Mouse (Mus musculus): ENCODE measurements around the gene Gm45837. TPM values are rescaled to one million over a fixed set of nuclear protein-coding genes. Genes with fewer than 3 reads are reported as not detected.
A peak's percentile ranks its signal among the peaks of the same experiment; 100 is the strongest.

The Gm45837 gene
- polyA plus RNA-seq, 1 experiment, result not detected

DNA sequence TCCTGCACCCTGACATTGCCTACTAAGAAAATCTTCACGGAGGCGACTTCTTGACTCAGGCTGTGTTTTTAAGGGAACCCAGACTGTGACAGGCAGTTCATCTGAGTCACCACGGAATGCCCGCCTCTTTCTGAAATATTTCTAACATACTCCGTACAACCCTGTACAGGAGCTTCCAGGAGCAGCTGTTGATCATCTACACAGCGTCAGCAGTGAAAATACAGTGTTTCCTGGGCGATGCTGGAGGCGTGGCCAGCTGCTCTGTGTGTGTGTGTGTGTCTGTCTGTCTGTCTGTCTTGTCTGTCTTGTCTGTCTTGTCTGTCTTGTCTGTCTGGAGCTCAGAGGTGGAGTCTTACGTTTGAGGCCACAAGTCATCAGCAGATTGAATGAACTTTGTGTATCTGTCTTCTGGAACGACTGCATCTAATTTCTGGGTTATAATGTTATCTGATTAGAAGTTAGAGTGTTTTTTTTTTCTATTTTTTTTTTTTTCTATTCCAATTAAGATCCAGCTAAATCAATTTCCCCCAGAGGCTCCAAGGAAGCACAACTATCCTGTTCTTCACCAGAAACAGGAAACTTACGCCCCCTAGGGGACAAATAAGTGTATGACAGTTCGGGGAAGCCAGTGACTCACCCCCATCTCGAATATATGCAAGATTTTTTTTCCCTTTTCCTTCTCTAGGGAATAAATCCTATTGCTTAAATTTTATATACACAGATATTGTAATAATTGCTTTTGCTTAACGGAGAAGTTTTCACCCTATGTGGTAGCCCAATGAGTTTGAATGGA lies 127.7 kb downstream of the Gm45837 start:
- Histone ChIP-seq H3K4me1 (ENCODE audit: control insufficient read depth, insufficient read depth, low read length) (0 out of 2 replicates have a peak, but pooled peaks cover 2% of the 10 kb centered on the region), H3K4me3 (ENCODE audit: control insufficient read depth, low read depth, low read length) (no peak overlapping the region), H3K27ac (ENCODE audit: control insufficient read depth, insufficient read depth, low read depth, low read length) (no peak overlapping the region), H3K36me3 (ENCODE audit: control insufficient read depth, insufficient read depth, low read length) (no peaks in the 10 kb centered on the region), H3K27me3 (ENCODE audit: control insufficient read depth, insufficient read depth, low read length) (no peaks in the 10 kb centered on the region)
- no peak for TF ChIP-seq POLR2A (IDR thresholded peaks at IDR 0.05; ENCODE audit: control insufficient read depth, low read depth, low read length)

DNA sequence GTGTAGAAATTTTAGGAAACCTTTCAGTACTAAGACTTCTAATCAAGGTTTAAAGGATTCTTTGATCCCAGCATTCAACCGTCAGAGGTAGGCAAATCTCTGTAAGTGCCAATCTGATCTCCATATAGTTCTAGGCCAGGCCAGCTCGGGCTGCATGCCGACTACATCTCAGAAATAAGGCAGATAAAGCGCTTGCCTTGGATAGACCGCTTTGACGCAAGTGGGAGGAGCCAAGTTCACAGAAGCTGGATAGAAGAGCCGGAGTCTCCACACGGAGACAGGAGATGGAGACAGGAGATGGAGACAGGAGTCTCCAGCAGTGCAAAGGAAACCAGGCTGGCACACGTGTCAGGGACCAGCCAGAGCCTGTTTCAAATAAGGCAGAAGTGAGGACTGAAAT lies 129.1 kb downstream of the Gm45837 start:
- no peaks in the 10 kb centered on the region for H3K36me3 ChIP-seq (ENCODE audit: control insufficient read depth, insufficient read depth, low read length)
- H3K4me3 ChIP-seq (ENCODE audit: control insufficient read depth, low read depth, low read length), result no peak overlapping the region
- H3K4me1 ChIP-seq (ENCODE audit: control insufficient read depth, insufficient read depth, low read length), result 0 out of 2 replicates have a peak, but pooled peaks cover 2% of the 10 kb centered on the region
- TF ChIP-seq CTCF (IDR thresholded peaks at IDR 0.05; ENCODE audit: control insufficient read depth, insufficient read depth, insufficient replicate concordance, low read depth, low read length) (no peak), POLR2A (IDR thresholded peaks at IDR 0.05; ENCODE audit: control insufficient read depth, low read depth, low read length) (no peak)
- no peak overlapping the region for H3K27ac ChIP-seq (ENCODE audit: control insufficient read depth, insufficient read depth, low read depth, low read length)
- H3K27me3 ChIP-seq (ENCODE audit: control insufficient read depth, insufficient read depth, low read length), result no peaks in the 10 kb centered on the region

DNA sequence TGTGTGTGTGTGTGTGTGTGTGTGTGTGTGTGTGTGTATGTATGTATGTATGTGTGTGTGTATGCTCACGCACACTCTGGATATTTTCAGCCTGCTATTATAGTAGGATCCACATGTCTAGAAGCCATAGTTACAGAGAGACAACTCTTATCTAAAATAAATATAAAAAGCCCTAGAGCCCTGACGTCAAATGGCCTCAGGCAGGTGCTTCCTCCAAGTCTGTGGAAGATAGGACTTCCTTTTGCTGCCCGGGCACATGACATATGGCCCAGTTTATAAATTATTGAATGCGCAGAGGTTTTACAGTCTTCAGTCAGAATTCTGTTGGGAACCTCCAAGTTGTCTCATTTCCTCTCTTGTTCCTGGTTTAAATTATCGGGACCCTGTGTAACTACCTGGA lies 130.0 kb downstream of the Gm45837 start:
- Histone ChIP-seq H3K27me3 (ENCODE audit: control insufficient read depth, insufficient read depth, low read length) (no peaks in the 10 kb centered on the region), H3K27ac (ENCODE audit: control insufficient read depth, insufficient read depth, low read depth, low read length) (no peak overlapping the region), H3K4me3 (ENCODE audit: control insufficient read depth, low read depth, low read length) (no peak overlapping the region), H3K36me3 (ENCODE audit: control insufficient read depth, insufficient read depth, low read length) (no peaks in the 10 kb centered on the region), H3K4me1 (ENCODE audit: control insufficient read depth, insufficient read depth, low read length) (0 out of 2 replicates have a peak, but pooled peaks cover 2% of the 10 kb centered on the region)
- no peak for TF ChIP-seq CTCF (IDR thresholded peaks at IDR 0.05; ENCODE audit: control insufficient read depth, insufficient read depth, insufficient replicate concordance, low read depth, low read length)
- TF ChIP-seq POLR2A (IDR thresholded peaks at IDR 0.05; ENCODE audit: control insufficient read depth, low read depth, low read length), result no peak

DNA sequence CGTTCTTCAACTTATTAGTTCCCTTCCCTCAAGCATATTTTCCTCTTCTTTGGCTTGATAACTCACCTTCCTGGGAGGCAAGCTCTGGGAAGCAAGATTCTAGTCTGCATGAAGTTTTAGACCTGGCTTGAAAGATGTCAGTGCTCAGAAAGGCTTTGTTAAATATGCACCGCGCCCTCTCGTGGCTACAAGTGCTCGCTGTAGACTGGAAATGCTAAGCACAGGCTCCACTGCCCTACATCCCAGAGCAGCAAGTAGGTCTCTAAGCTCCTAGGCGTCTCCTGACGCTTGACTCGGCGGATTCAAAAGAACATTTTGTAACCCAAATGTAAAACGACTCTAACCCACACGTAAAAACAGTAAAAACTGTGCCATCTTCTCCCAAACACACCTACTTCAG lies 130.4 kb downstream of the Gm45837 start:
- Histone ChIP-seq H3K27me3 (ENCODE audit: control insufficient read depth, insufficient read depth, low read length) (no peaks in the 10 kb centered on the region), H3K27ac (ENCODE audit: control insufficient read depth, insufficient read depth, low read depth, low read length) (no peak overlapping the region), H3K4me1 (ENCODE audit: control insufficient read depth, insufficient read depth, low read length) (0 out of 2 replicates have a peak, but pooled peaks cover 2% of the 10 kb centered on the region), H3K4me3 (ENCODE audit: control insufficient read depth, low read depth, low read length) (no peak overlapping the region), H3K36me3 (ENCODE audit: control insufficient read depth, insufficient read depth, low read length) (no peaks in the 10 kb centered on the region)
- TF ChIP-seq POLR2A (IDR thresholded peaks at IDR 0.05; ENCODE audit: control insufficient read depth, low read depth, low read length) (no peak), CTCF (IDR thresholded peaks at IDR 0.05; ENCODE audit: control insufficient read depth, insufficient read depth, insufficient replicate concordance, low read depth, low read length) (peak; percentile 41; the same call in 1 of the 2 replicates)

- no peaks in the 10 kb centered on the region for H3K27me3 ChIP-seq (ENCODE audit: control insufficient read depth, insufficient read depth, low read length)
- 0 out of 2 replicates have a peak, but pooled peaks cover 2% of the 10 kb centered on the region for H3K4me1 ChIP-seq (ENCODE audit: control insufficient read depth, insufficient read depth, low read length)
- H3K36me3 ChIP-seq (ENCODE audit: control insufficient read depth, insufficient read depth, low read length), result no peaks in the 10 kb centered on the region
- H3K4me3 ChIP-seq (ENCODE audit: control insufficient read depth, low read depth, low read length), result no peak overlapping the region
- H3K27ac ChIP-seq (ENCODE audit: control insufficient read depth, insufficient read depth, low read depth, low read length), result no peak overlapping the region
- TF ChIP-seq CTCF (IDR thresholded peaks at IDR 0.05; ENCODE audit: control insufficient read depth, insufficient read depth, insufficient replicate concordance, low read depth, low read length), result no peak
- no peak for TF ChIP-seq POLR2A (IDR thresholded peaks at IDR 0.05; ENCODE audit: control insufficient read depth, low read depth, low read length)
Measured at GRCm38 (mm10) chr7:101541734-101542133, 131.0 kb downstream of the Gm45837 start.

DNA sequence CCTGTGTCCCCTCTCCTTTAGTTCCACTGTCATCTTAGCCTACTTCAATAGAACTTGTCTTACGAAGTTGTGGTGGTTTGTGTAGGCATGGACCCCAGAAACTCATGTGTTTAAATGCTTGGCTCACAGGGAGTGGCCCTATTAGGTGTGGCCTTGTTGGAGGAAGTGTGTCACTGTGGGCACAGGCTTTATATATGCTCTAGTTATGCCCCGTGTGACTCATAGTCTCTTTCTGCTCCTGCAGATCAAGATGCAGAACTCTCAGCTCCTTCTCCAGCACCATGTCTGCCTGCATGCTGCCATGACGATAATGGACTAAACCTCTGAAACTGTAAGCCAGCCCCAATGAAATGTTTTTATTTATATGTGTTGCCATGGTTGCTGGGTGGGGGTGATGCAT lies 137.0 kb downstream of the Gm45837 start:
- no peaks in the 10 kb centered on the region for H3K4me1 ChIP-seq (ENCODE audit: control insufficient read depth, insufficient read depth, low read length)
- TF ChIP-seq CTCF (IDR thresholded peaks at IDR 0.05; ENCODE audit: control insufficient read depth, insufficient read depth, insufficient replicate concordance, low read depth, low read length) (no peak), POLR2A (IDR thresholded peaks at IDR 0.05; ENCODE audit: control insufficient read depth, low read depth, low read length) (no peak)
- no peak overlapping the region for H3K27ac ChIP-seq (ENCODE audit: control insufficient read depth, insufficient read depth, low read depth, low read length)
- no peaks in the 10 kb centered on the region for H3K36me3 ChIP-seq (ENCODE audit: control insufficient read depth, insufficient read depth, low read length)
- H3K4me3 ChIP-seq (ENCODE audit: control insufficient read depth, low read depth, low read length), result no peak overlapping the region
- H3K27me3 ChIP-seq (ENCODE audit: control insufficient read depth, insufficient read depth, low read length), result no peaks in the 10 kb centered on the region

- H3K36me3 ChIP-seq (ENCODE audit: control insufficient read depth, insufficient read depth, low read length), result no peaks in the 10 kb centered on the region
- TF ChIP-seq CTCF (IDR thresholded peaks at IDR 0.05; ENCODE audit: control insufficient read depth, insufficient read depth, insufficient replicate concordance, low read depth, low read length) (no peak), POLR2A (IDR thresholded peaks at IDR 0.05; ENCODE audit: control insufficient read depth, low read depth, low read length) (no peak)
- H3K4me1 ChIP-seq (ENCODE audit: control insufficient read depth, insufficient read depth, low read length), result no peaks in the 10 kb centered on the region
Measured at GRCm38 (mm10) chr7:101549266-101549665, 138.6 kb downstream of the Gm45837 start.

More at GRCm38 (mm10) chr7:101549266-101549665, 138.6 kb downstream of the Gm45837 start:
- Histone ChIP-seq H3K27ac (ENCODE audit: control insufficient read depth, insufficient read depth, low read depth, low read length) (no peak overlapping the region), H3K27me3 (ENCODE audit: control insufficient read depth, insufficient read depth, low read length) (no peaks in the 10 kb centered on the region), H3K4me3 (ENCODE audit: control insufficient read depth, low read depth, low read length) (no peak overlapping the region)

Measured in testis, adult 2 months (tissue).